Mouse (Mus musculus): ENCODE measurements around the gene Nsun7. TPM values are rescaled to one million over a fixed set of nuclear protein-coding genes. Genes with fewer than 3 reads are reported as not detected.
"Not testable (repeated sequence)": the region's sequence is repeated elsewhere in the genome, so short reads cannot be mapped to it uniquely, and the experiment has no call there.

Nsun7 gene
- polyA plus RNA-seq, 1 experiment from 2014 or later, result 0.26 TPM

DNA sequence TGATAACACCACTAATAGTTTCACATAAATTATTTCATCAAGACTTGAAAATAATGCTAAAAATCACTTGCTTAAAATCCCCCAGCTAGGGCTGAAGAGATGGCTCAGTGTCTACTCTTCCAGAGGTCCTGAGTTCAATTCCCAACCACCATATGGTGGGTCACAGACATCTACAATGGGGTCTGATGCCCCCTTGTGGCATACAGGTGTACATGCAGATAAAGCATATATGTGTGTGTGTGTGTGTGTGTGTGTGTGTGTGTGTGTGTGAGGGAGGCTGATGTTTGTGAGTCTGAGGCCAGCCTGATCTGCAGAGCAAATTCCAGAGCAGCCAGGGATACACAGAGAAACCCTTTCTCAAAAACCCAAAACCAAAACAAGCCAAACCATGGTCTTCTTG lies 17.8 kb upstream of the Nsun7 start:
- H3K4me1 ChIP-seq (ENCODE audit: control insufficient read depth, insufficient read depth, low read length), result no peaks in the 10 kb centered on the region
- H3K4me2 ChIP-seq (ENCODE audit: low read depth, low read length), result no peak overlapping the region
- H3K4me3 ChIP-seq (replicated peaks; ENCODE audit: low read length), result no peak overlapping the region
- H3K27ac ChIP-seq (ENCODE audit: low read length), result no peak overlapping the region
- no peaks in the 10 kb centered on the region for H3K27me3 ChIP-seq (ENCODE audit: control insufficient read depth, insufficient read depth, low read length)
- ATAC-seq (ENCODE audit: insufficient read depth, low FRiP score), result no peak
- no peaks in the 10 kb centered on the region for H3K36me3 ChIP-seq (ENCODE audit: control insufficient read depth, insufficient read depth, low read length)
- no peaks in the 10 kb centered on the region for H3K9me3 ChIP-seq (replicated peaks; ENCODE audit: control insufficient read depth, low read length)
- H3K9ac ChIP-seq (ENCODE audit: low read length), result no peak overlapping the region

DNA sequence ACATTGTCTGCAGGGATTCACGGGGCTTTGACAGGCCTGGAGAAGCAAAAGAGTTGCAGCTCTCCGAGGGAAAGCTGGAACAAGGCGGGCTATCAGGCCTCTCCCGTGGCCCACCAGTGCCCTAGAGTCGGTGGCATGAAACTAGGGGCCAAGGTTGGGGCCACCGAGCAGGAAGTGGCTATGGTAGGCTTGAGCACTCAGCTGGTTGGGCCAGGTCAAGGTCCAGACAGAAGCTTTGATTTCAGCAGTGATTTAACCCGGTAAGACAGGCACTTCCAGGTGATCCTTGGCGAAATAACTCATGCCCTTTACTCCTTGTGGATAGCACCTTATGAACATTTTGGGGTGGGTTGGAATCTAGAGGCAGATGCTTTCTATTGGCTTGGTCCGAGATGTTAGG lies 16.2 kb upstream of the Nsun7 start:
- no peaks in the 10 kb centered on the region for H3K4me1 ChIP-seq (ENCODE audit: control insufficient read depth, insufficient read depth, low read length)
- H3K4me3 ChIP-seq (replicated peaks; ENCODE audit: low read length), result no peak overlapping the region
- no peak overlapping the region for H3K27ac ChIP-seq (ENCODE audit: low read length)
- H3K9me3 ChIP-seq (replicated peaks; ENCODE audit: control insufficient read depth, low read length), result no peaks in the 10 kb centered on the region
- 78% methylated on average over 9 of the region's 9 CpGs for WGBS
- no peaks in the 10 kb centered on the region for H3K27me3 ChIP-seq (ENCODE audit: control insufficient read depth, insufficient read depth, low read length)
- no peak overlapping the region for H3K9ac ChIP-seq (ENCODE audit: low read length)
- ATAC-seq (ENCODE audit: insufficient read depth, low FRiP score), result no peak
- no peaks in the 10 kb centered on the region for H3K36me3 ChIP-seq (ENCODE audit: control insufficient read depth, insufficient read depth, low read length)
- H3K4me2 ChIP-seq (ENCODE audit: low read depth, low read length), result no peak overlapping the region

DNA sequence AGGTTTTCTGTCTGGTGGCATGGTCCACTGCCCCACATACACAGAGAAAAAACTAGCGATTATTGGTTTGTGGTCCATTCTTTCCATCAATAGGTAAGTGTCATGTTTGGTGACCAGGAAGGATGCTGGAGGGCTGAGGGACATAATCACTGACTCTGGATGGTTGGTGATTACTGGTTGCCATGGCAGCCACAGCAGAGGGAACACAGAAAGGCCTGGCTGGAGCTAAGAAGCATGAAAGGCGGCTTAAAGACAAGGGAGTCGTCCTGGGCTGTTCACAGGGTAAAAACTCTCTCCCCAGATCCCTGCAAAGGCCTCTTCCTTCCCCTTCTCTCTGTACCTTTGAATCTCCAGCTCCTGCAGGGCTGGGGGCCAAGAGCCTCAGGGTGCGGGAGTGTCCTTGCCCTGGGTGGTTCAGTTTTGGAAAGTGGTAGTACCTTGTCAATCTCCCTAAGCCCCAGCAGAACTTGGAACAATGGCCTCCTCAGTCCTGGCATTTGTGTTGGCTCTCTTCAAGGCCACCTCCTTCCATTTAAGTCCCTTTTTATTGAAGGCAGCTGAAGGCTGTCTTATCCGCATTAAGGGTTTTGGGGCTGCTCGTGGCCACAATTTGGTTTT lies 15.5 kb upstream of the Nsun7 start:
- 66% methylated on average over 6 of the region's 6 CpGs for WGBS
- no peaks in the 10 kb centered on the region for H3K36me3 ChIP-seq (ENCODE audit: control insufficient read depth, insufficient read depth, low read length)
- no peak overlapping the region for H3K27ac ChIP-seq (ENCODE audit: low read length)
- H3K9ac ChIP-seq (ENCODE audit: low read length), result no peak overlapping the region
- no peaks in the 10 kb centered on the region for H3K4me1 ChIP-seq (ENCODE audit: control insufficient read depth, insufficient read depth, low read length)
- no peak overlapping the region for H3K4me2 ChIP-seq (ENCODE audit: low read depth, low read length)
- H3K27me3 ChIP-seq (ENCODE audit: control insufficient read depth, insufficient read depth, low read length), result no peaks in the 10 kb centered on the region
- no peaks in the 10 kb centered on the region for H3K9me3 ChIP-seq (replicated peaks; ENCODE audit: control insufficient read depth, low read length)
- H3K4me3 ChIP-seq (replicated peaks; ENCODE audit: low read length), result no peak overlapping the region
- ATAC-seq (ENCODE audit: insufficient read depth, low FRiP score), result no peak

DNA sequence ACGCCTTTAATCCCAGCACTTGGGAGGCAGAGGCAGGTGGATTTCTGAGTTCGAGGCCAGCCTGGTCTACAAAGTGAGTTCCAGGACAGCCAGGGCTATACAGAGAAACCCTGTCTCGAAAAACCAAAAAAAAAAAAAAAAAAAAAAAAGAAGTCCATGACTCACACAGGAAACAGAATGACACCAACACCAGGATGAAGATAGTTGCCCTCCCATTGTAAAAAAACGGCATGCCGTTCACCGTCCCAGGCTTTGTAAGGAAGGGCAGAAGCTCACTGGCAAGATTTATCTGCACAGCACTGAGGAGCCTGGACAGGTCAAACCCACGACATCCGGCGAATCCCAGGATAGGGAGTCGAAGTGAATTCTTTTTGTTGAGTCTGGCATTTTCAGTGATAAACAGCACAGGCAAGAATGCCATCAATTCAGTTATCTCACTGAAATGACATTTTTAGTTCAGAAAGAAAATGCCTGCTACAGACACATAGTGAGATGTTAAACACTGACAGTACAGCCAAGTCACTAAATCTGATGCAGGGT lies 13.7 kb upstream of the Nsun7 start:
- WGBS, result 50% methylated on average over 8 of the region's 10 CpGs
- ATAC-seq (ENCODE audit: insufficient read depth, low FRiP score), result no peak
- Histone ChIP-seq H3K4me2 (ENCODE audit: low read depth, low read length) (no peak overlapping the region), H3K36me3 (ENCODE audit: control insufficient read depth, insufficient read depth, low read length) (no peaks in the 10 kb centered on the region), H3K9ac (ENCODE audit: low read length) (no peak overlapping the region), H3K27me3 (ENCODE audit: control insufficient read depth, insufficient read depth, low read length) (no peaks in the 10 kb centered on the region), H3K4me1 (ENCODE audit: control insufficient read depth, insufficient read depth, low read length) (no peaks in the 10 kb centered on the region), H3K27ac (ENCODE audit: low read length) (no peak overlapping the region), H3K4me3 (replicated peaks; ENCODE audit: low read length) (no peak overlapping the region), H3K9me3 (replicated peaks; ENCODE audit: control insufficient read depth, low read length) (no peaks in the 10 kb centered on the region)

DNA sequence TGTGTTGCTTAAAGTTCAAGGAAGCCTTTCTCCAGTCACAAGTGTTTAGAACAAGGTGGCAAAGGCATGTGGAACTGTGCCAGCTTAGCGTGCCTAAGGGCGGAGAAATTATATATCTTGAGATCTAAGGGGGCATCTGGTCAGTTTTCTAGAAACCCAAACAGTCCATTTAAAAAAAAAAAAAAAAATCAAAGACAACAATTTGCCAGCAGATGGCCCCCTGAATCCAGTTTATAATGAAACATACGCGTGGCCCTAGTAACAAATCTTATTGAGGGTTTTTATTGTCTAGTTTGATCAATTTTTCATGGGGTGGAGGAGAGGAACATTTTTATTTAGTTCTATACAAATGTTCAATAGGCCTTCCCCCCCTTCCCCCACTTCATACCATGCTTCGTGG lies 6.5 kb upstream of the Nsun7 start:
- Histone ChIP-seq H3K4me2 (ENCODE audit: low read depth, low read length) (no peak overlapping the region), H3K9ac (ENCODE audit: low read length) (no peak overlapping the region), H3K9me3 (replicated peaks; ENCODE audit: control insufficient read depth, low read length) (no peaks in the 10 kb centered on the region; the same call in 1 of the 2 replicates), H3K4me3 (replicated peaks; ENCODE audit: low read length) (no peak overlapping the region), H3K4me1 (ENCODE audit: control insufficient read depth, insufficient read depth, low read length) (no peaks in the 10 kb centered on the region), H3K36me3 (ENCODE audit: control insufficient read depth, insufficient read depth, low read length) (no peaks in the 10 kb centered on the region), H3K27me3 (ENCODE audit: control insufficient read depth, insufficient read depth, low read length) (no peaks in the 10 kb centered on the region), H3K27ac (ENCODE audit: low read length) (no peak overlapping the region)
- WGBS, result 61% methylated on average over 5 of the region's 5 CpGs
- no peak for ATAC-seq (ENCODE audit: insufficient read depth, low FRiP score)

DNA sequence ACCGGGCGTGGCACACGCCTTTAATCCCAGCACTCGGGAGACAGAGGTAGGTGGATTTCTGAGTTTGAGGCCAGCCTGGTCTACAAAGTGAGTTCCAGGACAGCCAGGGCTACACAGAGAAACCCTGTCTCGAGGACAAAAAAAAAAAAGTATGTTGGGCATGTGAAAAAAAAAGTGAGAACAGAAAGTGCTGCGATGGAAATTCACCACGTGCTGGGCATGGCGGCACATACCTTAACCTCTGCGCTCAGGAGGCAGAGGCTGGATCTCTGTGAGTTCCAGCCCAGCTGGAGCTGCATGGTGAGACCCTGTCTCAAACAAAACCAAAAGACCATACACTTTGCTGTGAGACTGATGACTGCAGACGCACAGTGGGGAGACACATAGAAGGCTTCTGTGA lies 4.7 kb upstream of the Nsun7 start:
- no peaks in the 10 kb centered on the region for H3K4me1 ChIP-seq (ENCODE audit: control insufficient read depth, insufficient read depth, low read length)
- H3K9ac ChIP-seq (ENCODE audit: low read length), result no peak overlapping the region
- H3K4me2 ChIP-seq (ENCODE audit: low read depth, low read length), result no peak overlapping the region
- no peaks in the 10 kb centered on the region for H3K27me3 ChIP-seq (ENCODE audit: control insufficient read depth, insufficient read depth, low read length)
- ATAC-seq (ENCODE audit: insufficient read depth, low FRiP score), result no peak
- H3K4me3 ChIP-seq (replicated peaks; ENCODE audit: low read length), result no peak overlapping the region
- no peaks in the 10 kb centered on the region for H3K36me3 ChIP-seq (ENCODE audit: control insufficient read depth, insufficient read depth, low read length)
- no peak overlapping the region for H3K27ac ChIP-seq (ENCODE audit: low read length)
- no peaks in the 10 kb centered on the region; the same call in 1 of the 2 replicates for H3K9me3 ChIP-seq (replicated peaks; ENCODE audit: control insufficient read depth, low read length)
- 86% methylated on average over 10 of the region's 10 CpGs for WGBS

DNA sequence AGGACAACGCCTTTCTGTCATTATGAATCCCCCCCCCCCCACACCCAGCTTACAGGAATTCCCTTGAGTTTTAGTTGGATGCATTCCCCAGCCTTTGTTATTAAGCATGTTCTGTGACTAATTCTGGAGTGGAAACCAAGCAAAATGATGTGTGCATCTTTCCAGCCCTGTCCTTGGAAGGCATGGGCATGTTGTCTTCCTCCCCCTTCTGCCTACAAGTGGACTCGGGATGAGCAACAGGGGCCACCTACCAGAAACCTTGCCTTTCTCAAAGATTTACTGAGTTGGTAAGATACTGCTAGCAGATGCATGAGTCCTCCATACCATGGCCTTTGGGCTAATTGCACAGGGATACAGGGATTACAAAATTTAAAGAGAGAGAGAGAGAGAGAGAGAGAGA lies 697 bp upstream of the Nsun7 start:
- Histone ChIP-seq H3K27ac (ENCODE audit: low read length) (no peak overlapping the region), H3K4me1 (ENCODE audit: control insufficient read depth, insufficient read depth, low read length) (no peaks in the 10 kb centered on the region), H3K4me3 (replicated peaks; ENCODE audit: low read length) (no peak overlapping the region), H3K27me3 (ENCODE audit: control insufficient read depth, insufficient read depth, low read length) (no peaks in the 10 kb centered on the region), H3K4me2 (ENCODE audit: low read depth, low read length) (no peak overlapping the region), H3K9ac (ENCODE audit: low read length) (no peak overlapping the region), H3K36me3 (ENCODE audit: control insufficient read depth, insufficient read depth, low read length) (no peaks in the 10 kb centered on the region), H3K9me3 (replicated peaks; ENCODE audit: control insufficient read depth, low read length) (no peaks in the 10 kb centered on the region)
- ATAC-seq (ENCODE audit: insufficient read depth, low FRiP score), result no peak
- 54% methylated on average over 2 of the region's 2 CpGs for WGBS

DNA sequence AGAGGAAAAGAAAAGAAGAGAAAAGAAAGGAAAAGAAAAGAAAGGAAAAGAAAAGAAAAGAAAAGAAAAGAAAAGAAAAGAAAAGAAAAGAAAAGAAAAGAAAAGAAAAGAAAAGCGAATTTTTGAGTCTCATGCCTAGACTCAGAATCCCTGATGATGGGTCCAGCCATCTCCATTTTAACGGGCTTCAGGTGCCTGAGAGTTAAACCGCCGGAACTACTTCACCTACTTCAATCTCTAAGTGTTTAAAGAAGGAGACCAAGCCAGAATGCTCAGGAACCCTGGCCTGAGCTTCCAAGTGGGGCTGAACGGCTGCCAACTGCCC lies 304 bp upstream of the Nsun7 start:
- ATAC-seq (ENCODE audit: insufficient read depth, low FRiP score); H3K36me3 ChIP-seq (ENCODE audit: control insufficient read depth, insufficient read depth, low read length); H3K27ac ChIP-seq (ENCODE audit: low read length); H3K27me3 ChIP-seq (ENCODE audit: control insufficient read depth, insufficient read depth, low read length); H3K4me1 ChIP-seq (ENCODE audit: control insufficient read depth, insufficient read depth, low read length); H3K9me3 ChIP-seq (replicated peaks; ENCODE audit: control insufficient read depth, low read length): not testable (repeated sequence)
- WGBS, result 8% methylated on average over 5 of the region's 5 CpGs
- peak overlapping the region; percentile 57 for H3K4me3 ChIP-seq (replicated peaks; ENCODE audit: low read length)
- H3K4me2 ChIP-seq (ENCODE audit: low read depth, low read length), result peak overlapping the region; percentile 93
- peak overlapping the region; percentile 71 for H3K9ac ChIP-seq (ENCODE audit: low read length)

DNA sequence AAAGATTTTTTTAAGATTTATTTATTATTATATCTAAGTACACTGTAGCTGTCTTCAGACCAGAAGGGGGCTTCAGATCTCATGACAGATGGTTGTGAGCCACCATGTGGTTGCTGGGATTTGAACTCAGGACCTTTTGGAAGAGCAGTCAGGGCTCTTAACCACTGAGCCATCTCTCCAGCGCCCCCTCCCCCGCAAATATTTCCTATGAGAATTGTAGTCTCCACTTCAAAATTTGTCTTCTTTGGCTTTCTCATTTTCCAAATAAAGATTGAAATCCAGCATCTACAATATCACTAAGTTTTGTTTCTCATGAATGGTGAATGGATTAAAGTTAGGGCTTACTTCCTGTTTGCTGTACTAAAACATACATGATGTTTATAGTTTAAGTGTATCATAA lies 2.8 kb downstream of the Nsun7 start:
- H3K27ac ChIP-seq (ENCODE audit: low read length), result no peak overlapping the region
- H3K27me3 ChIP-seq (ENCODE audit: control insufficient read depth, insufficient read depth, low read length), result no peaks in the 10 kb centered on the region
- H3K4me3 ChIP-seq (replicated peaks; ENCODE audit: low read length), result no peak overlapping the region
- ATAC-seq (ENCODE audit: insufficient read depth, low FRiP score), result no peak
- H3K36me3 ChIP-seq (ENCODE audit: control insufficient read depth, insufficient read depth, low read length), result no peaks in the 10 kb centered on the region
- 80% methylated on average over 2 of the region's 2 CpGs for WGBS
- no peak overlapping the region for H3K9ac ChIP-seq (ENCODE audit: low read length)
- H3K9me3 ChIP-seq (replicated peaks; ENCODE audit: control insufficient read depth, low read length), result no peaks in the 10 kb centered on the region
- H3K4me2 ChIP-seq (ENCODE audit: low read depth, low read length), result no peak overlapping the region
- no peaks in the 10 kb centered on the region for H3K4me1 ChIP-seq (ENCODE audit: control insufficient read depth, insufficient read depth, low read length)

DNA sequence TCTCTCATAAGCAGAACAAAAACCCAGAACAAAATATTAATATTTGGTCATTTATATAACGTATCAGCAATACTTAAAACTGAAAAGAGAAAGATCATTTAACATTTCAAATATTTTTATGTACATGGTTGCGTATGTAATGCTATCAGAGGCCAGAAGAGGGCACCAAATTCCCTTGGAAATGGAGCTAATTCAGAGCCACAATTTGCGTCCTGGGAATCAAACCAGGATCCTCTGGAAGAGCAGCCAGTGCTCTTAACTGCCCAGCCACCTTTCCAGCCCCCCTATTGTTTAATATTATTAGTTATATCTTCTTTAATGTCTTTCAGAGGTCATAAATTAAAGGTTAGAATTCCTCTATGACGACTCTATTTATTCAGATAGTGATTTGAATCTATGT lies 3.7 kb downstream of the Nsun7 start:
- Histone ChIP-seq H3K27me3 (ENCODE audit: control insufficient read depth, insufficient read depth, low read length) (no peaks in the 10 kb centered on the region), H3K36me3 (ENCODE audit: control insufficient read depth, insufficient read depth, low read length) (no peaks in the 10 kb centered on the region), H3K27ac (ENCODE audit: low read length) (no peak overlapping the region), H3K9ac (ENCODE audit: low read length) (no peak overlapping the region), H3K9me3 (replicated peaks; ENCODE audit: control insufficient read depth, low read length) (no peaks in the 10 kb centered on the region), H3K4me1 (ENCODE audit: control insufficient read depth, insufficient read depth, low read length) (no peaks in the 10 kb centered on the region), H3K4me2 (ENCODE audit: low read depth, low read length) (no peak overlapping the region), H3K4me3 (replicated peaks; ENCODE audit: low read length) (no peak overlapping the region)
- ATAC-seq (ENCODE audit: insufficient read depth, low FRiP score), result no peak
- 43% methylated on average over 4 of the region's 4 CpGs for WGBS
